Mouse (Mus musculus) midbrain, embryonic 10.5 days (tissue): ENCODE measurements around the gene Gm14399. TPM values are rescaled to one million over a fixed set of nuclear protein-coding genes. Genes with fewer than 3 reads are reported as not detected.
"Not testable (repeated sequence)": the region's sequence is repeated elsewhere in the genome, so short reads cannot be mapped to it uniquely, and the experiment has no call there.

Source experiments
- DNase-seq: peaks from one replicate; pipeline ENCODE4 v3.0.0-alpha.2; 2017; ENCODE audit warnings: low spot score
- H3K27ac ChIP-seq: fragments of 300-500 bp; sonication (generic); replicated peaks from 2 replicates; pipeline ENCODE4 v1.5.1; 2016; ENCODE audit warnings: mild to moderate bottlenecking
- H3K27me3 ChIP-seq: fragments of 300-500 bp; sonication (generic); 2 replicates; pipeline ENCODE4 v1.6.1; 2016; ENCODE audit warnings: low read depth, mild to moderate bottlenecking; ENCODE audit not compliant: poor library complexity, severe bottlenecking
- H3K36me3 ChIP-seq: fragments of 300-500 bp; sonication (generic); 2 replicates; pipeline ENCODE4 v1.6.1; 2016; ENCODE audit warnings: mild to moderate bottlenecking, moderate library complexity
- H3K4me1 ChIP-seq: fragments of 300-500 bp; sonication (generic); 2 replicates; pipeline ENCODE4 v1.6.1; 2016
- H3K4me3 ChIP-seq: fragments of 300-500 bp; sonication (generic); 2 replicates; pipeline ENCODE4 v1.5.1; 2016; ENCODE audit warnings: mild to moderate bottlenecking, moderate library complexity
- H3K9me3 ChIP-seq: fragments of 300-500 bp; sonication (generic); replicated peaks from 2 replicates; pipeline ENCODE4 v1.6.1; 2016; ENCODE audit warnings: mild to moderate bottlenecking
- WGBS: fragments of 180-500 bp; shearing (Covaris S2); methylation state at CpG from one replicate; pipeline ENCODE4 v1.1.7; 2016; 5-methylcytosine and 5-hydroxymethylcytosine counted together
- polyA plus RNA-seq: library from polyadenylated mRNA; unstranded; fragments of >200 nt; fragmentation: Nextera tagmentation; extraction: Ambion mirVana; gene quantifications from 2 replicates; pipeline ENCODE4 v1.2.1, GENCODE M21; 2016

Gene Gm14399
- polyA plus RNA-seq, result 8.2 TPM in 2 replicates

- not testable (repeated sequence) for H3K27me3 ChIP-seq, H3K9me3 ChIP-seq, DNase-seq, H3K4me1 ChIP-seq, H3K36me3 ChIP-seq
- peak within 1 kb of the TSS; percentile 55 for H3K4me3 ChIP-seq
- whole genome bisulfite sequencing, result 11% methylated on average over 1 of the region's 2 CpGs
- 0 out of 2 replicates have a peak within 1 kb of the TSS, but pooled peaks have one; percentile 38 for H3K27ac ChIP-seq
These were observed at the start of gene Gm14399 for GRCm38 (mm10) chr2:175141993-175142295. Gm14399 (minus strand) TSS chr2:175142012.

DNA sequence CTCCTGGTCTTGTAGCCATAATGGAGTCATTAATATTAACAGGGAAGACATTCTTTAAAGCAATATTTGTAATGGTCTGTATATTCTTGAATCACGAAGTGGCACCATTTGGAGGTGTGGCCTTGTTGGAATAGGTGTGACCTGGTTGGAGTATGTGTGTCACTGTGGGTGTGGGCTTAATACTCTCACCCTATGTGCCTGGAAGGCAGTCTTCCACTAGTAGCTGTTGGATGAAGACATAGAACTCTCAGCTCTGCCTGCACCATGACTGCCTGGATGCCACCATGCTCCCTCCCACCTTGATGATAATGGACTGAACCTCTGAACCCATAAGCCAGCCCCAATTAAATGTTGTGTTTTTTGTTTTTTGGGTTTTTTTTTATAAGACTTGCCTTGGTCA is 37.2 kb upstream of the Gm14399 start:
- not testable (repeated sequence) for H3K36me3 ChIP-seq, H3K27ac ChIP-seq, DNase-seq, H3K4me1 ChIP-seq, H3K9me3 ChIP-seq, H3K4me3 ChIP-seq, H3K27me3 ChIP-seq
- WGBS, result 50% methylated on average over 1 of the region's 1 CpGs

DNA sequence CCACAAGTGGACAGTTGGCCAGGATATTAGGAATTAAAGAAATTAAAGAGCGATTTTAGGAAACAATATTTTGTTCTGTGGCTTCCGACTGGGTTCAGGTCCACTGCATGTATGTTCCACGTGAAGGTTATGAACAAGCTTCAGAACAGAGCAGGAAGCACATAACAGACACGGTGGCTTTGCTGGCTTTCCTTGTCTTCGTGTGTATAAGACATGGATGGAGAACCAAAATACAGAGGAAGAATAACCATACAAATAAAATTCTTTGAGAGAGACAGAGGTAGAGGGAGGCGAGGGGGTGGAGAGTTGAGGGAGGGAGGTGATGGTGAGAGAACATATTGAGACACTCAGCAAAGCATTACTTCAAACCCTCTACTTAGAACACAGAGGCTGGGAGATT is 34.5 kb upstream of the Gm14399 start:
- no peaks in the 10 kb centered on the region for H3K4me1 ChIP-seq
- no peaks in the 10 kb centered on the region for H3K27me3 ChIP-seq
- no peaks in the 10 kb centered on the region for H3K36me3 ChIP-seq
- H3K27ac ChIP-seq, result no peak overlapping the region
- no peak overlapping the region for H3K4me3 ChIP-seq
- 85% methylated on average over 6 of the region's 6 CpGs for WGBS
- peaks cover 5% of the 10 kb centered on the region; the same call in 1 of the 2 replicates for H3K9me3 ChIP-seq
- no peak for DNase-seq

- not testable (repeated sequence) for H3K4me1 ChIP-seq, H3K4me3 ChIP-seq, H3K36me3 ChIP-seq, H3K27ac ChIP-seq, DNase-seq, H3K9me3 ChIP-seq, H3K27me3 ChIP-seq
- WGBS, result 78% methylated on average over 12 of the region's 12 CpGs
These were observed 33.8 kb upstream of the Gm14399 start, which contains the start of gene Gm14443 for GRCm38 (mm10) chr2:175175401-175176180. Gm14443 (minus strand) TSS chr2:175175871.

DNA sequence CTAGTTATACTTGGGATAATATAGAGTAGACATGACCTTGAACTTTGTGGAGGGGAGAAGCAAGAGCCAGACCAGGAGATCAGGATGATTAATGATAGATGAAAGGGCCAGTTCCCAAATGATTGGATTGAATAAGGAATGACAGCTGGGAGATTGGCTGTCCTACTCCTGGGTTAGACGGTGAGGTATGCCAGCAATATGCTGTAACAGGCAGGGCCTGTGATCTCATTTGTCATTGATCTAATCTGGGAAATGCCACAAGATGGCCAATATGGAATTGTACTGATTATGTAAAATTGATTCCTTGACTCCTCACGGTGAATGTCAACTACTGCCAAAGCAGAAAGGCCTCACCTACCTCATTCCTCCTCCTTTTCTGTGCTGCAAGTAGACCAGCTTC is 32.2 kb upstream of the Gm14399 start:
- not testable (repeated sequence) for H3K27ac ChIP-seq, H3K4me3 ChIP-seq, H3K36me3 ChIP-seq, H3K4me1 ChIP-seq, DNase-seq, H3K27me3 ChIP-seq, H3K9me3 ChIP-seq
- 93% methylated on average over 2 of the region's 2 CpGs for WGBS

- not testable (repeated sequence) for H3K27ac ChIP-seq, DNase-seq, H3K4me1 ChIP-seq, H3K9me3 ChIP-seq, H3K27me3 ChIP-seq, H3K36me3 ChIP-seq, H3K4me3 ChIP-seq
- 91% methylated on average over 3 of the region's 3 CpGs for WGBS
These were observed 31.2 kb upstream of the Gm14399 start for GRCm38 (mm10) chr2:175172906-175173595.

DNA sequence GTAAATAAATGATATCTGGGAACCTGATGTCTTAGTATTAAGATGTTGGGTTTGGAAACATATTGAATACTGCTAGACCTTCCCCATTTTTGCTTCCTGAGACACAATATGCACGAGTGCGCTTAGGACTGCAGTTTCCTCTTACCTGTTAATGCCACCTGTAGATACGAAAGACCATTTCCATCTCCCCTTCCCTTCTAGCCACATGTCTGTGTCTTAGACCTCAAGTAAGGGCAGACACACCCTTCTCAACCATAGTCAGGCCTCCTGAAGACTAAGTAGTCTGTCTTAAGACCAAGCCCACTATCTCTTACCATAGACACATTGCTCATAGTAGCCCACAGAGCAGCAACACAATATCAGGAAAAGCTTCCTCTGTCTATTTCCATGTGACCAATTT is 30.3 kb upstream of the Gm14399 start:
- Histone ChIP-seq H3K27ac (no peak overlapping the region), H3K4me1 (no peaks in the 10 kb centered on the region), H3K36me3 (no peaks in the 10 kb centered on the region), H3K27me3 (no peaks in the 10 kb centered on the region), H3K4me3 (no peak overlapping the region), H3K9me3 (no peaks in the 10 kb centered on the region; the same call in 1 of the 2 replicates)
- 92% methylated on average over 3 of the region's 3 CpGs for WGBS
- no peak for DNase-seq

GRCm38 (mm10) chr2:175166870-175167269 is 25.1 kb upstream of the Gm14399 start:
- WGBS, result 88% methylated on average over 2 of the region's 2 CpGs
- DNase-seq, H3K27me3 ChIP-seq: not testable (repeated sequence)

GRCm38 (mm10) chr2:175165110-175165509 is 23.3 kb upstream of the Gm14399 start:
- not testable (repeated sequence) for H3K27me3 ChIP-seq, H3K4me1 ChIP-seq, H3K27ac ChIP-seq, DNase-seq, H3K36me3 ChIP-seq, H3K4me3 ChIP-seq
- peaks cover 18% of the 10 kb centered on the region; the same call in 1 of the 2 replicates for H3K9me3 ChIP-seq
- WGBS, result 95% methylated on average over 12 of the region's 12 CpGs

More at GRCm38 (mm10) chr2:175166870-175167269, 25.1 kb upstream of the Gm14399 start:
- H3K4me1 ChIP-seq, H3K4me3 ChIP-seq, H3K36me3 ChIP-seq, H3K27ac ChIP-seq: not testable (repeated sequence)
- H3K9me3 ChIP-seq, result peaks cover 11% of the 10 kb centered on the region; the same call in 1 of the 2 replicates

- not testable (repeated sequence) for H3K4me3 ChIP-seq, H3K36me3 ChIP-seq, H3K4me1 ChIP-seq, DNase-seq, H3K27me3 ChIP-seq, H3K27ac ChIP-seq
- 85% methylated on average over 4 of the region's 4 CpGs for WGBS
- peaks cover 40% of the 10 kb centered on the region for H3K9me3 ChIP-seq
These were observed 19.6 kb upstream of the Gm14399 start for GRCm38 (mm10) chr2:175161438-175161837.

DNA sequence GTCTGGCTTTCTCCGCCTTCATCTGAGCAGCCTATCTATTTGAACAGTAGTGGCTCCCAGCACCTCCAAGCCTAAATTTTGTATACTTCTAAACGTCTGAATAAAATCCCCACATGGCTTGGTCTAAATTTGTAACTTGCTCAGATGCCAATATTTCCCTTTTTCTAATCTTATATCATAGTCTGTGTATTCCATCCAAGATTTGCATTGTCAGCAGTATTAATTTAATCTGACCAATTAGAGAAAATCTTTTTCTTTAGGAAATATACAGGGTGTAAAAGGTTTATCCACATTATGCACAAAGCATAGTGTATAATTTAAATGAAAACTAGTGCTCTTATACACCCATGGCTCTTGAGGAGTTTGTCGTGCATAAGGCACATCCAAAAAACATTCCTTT is 16.8 kb upstream of the Gm14399 start:
- H3K9me3 ChIP-seq, result peaks cover 41% of the 10 kb centered on the region
- H3K4me3 ChIP-seq, result no peak overlapping the region
- no peak overlapping the region for H3K27ac ChIP-seq
- no peaks in the 10 kb centered on the region for H3K36me3 ChIP-seq
- DNase-seq, result no peak
- H3K4me1 ChIP-seq, result no peaks in the 10 kb centered on the region
- 82% methylated on average over 3 of the region's 3 CpGs for WGBS
- H3K27me3 ChIP-seq, result no peaks in the 10 kb centered on the region

- H3K27ac ChIP-seq, result no peak overlapping the region
- no peak overlapping the region for H3K4me3 ChIP-seq
- H3K4me1 ChIP-seq, result no peaks in the 10 kb centered on the region
- H3K36me3 ChIP-seq, result no peaks in the 10 kb centered on the region
- H3K9me3 ChIP-seq, result peaks cover 41% of the 10 kb centered on the region
- 92% methylated on average over 13 of the region's 13 CpGs for WGBS
- no peaks in the 10 kb centered on the region for H3K27me3 ChIP-seq
- DNase-seq, result no peak
These were observed 14.9 kb upstream of the Gm14399 start for GRCm38 (mm10) chr2:175156696-175157095.
